Mouse (Mus musculus) stomach, postnatal 0 days (tissue): Measurements from ENCODE around the gene Mdh1. TPM values are rescaled to one million over a fixed set of nuclear protein-coding genes. Genes with fewer than 3 reads are reported as not detected.

Source experiments
- ATAC-seq: fragments of 200-750 bp; cut with Nextera tagmentation; 2 replicates; pipeline ENCODE4 v1.8.0; 2017; ENCODE audit not compliant: low FRiP score, low TSS enrichment
- DNase-seq: peaks from one replicate; pipeline ENCODE4 v3.0.0-alpha.2; 2016; ENCODE audit warnings: low spot score
- H3K27ac ChIP-seq: fragments of 300-500 bp; sonication (generic); replicated peaks from 2 replicates; pipeline ENCODE4 v1.5.1; 2014; ENCODE audit warnings: mild to moderate bottlenecking, control low read depth
- H3K27me3 ChIP-seq: fragments of 300-500 bp; sonication (generic); 2 replicates; pipeline ENCODE4 v1.6.1; 2014; ENCODE audit warnings: low read length; ENCODE audit not compliant: control insufficient read depth, insufficient read depth
- H3K36me3 ChIP-seq: fragments of 300-500 bp; sonication (generic); 2 replicates; pipeline ENCODE4 v1.6.1; 2014; ENCODE audit warnings: low read length, mixed read lengths; ENCODE audit not compliant: control insufficient read depth, insufficient read depth
- H3K4me1 ChIP-seq: fragments of 300-500 bp; sonication (generic); replicated peaks from 2 replicates; pipeline ENCODE4 v1.6.1; 2014; ENCODE audit warnings: antibody characterized with exemption; ENCODE audit not compliant: control insufficient read depth, insufficient read depth
- H3K4me2 ChIP-seq: fragments of 300-500 bp; sonication (generic); replicated peaks from 2 replicates; pipeline ENCODE4 v1.6.1; 2014; ENCODE audit warnings: low read depth, mild to moderate bottlenecking, control low read depth, moderate library complexity
- H3K4me3 ChIP-seq: fragments of 300-500 bp; sonication (generic); 2 replicates; pipeline ENCODE4 v1.5.1; 2014; ENCODE audit warnings: low read depth, low read length, control low read depth
- H3K9ac ChIP-seq: fragments of 300-500 bp; sonication (generic); 2 replicates; pipeline ENCODE4 v1.6.1; 2014; ENCODE audit warnings: mild to moderate bottlenecking, low read length, control low read depth, mixed read lengths
- H3K9me3 ChIP-seq: fragments of 300-500 bp; sonication (generic); 2 replicates; pipeline ENCODE4 v1.6.1; 2016; ENCODE audit warnings: low read length; ENCODE audit not compliant: control insufficient read depth
- CTCF ChIP-seq: IDR thresholded peaks from 2 replicates; pipeline ENCODE4 v1.5.1; 2016; ENCODE audit warnings: antibody characterized with exemption, low read depth, mild to moderate bottlenecking, moderate library complexity
- EP300 ChIP-seq: optimal IDR thresholded peaks from 2 replicates; pipeline ENCODE3; 2016; ENCODE audit warnings: antibody characterized with exemption
- WGBS: fragments of 180-500 bp; shearing (Covaris S2); extraction: QIAGEN DNeasy Blood & Tissue Kit; methylation state at CpG from one replicate; pipeline ENCODE4 v1.1.7; 2014; 5-methylcytosine and 5-hydroxymethylcytosine counted together
- polyA plus RNA-seq: library from polyadenylated mRNA; unstranded; fragments of >200 nt; fragmentation: Nextera tagmentation; extraction: Ambion mirVana; gene quantifications from 2 replicates; pipeline ENCODE4 v1.2.1, GENCODE M21; 2015

Gene Mdh1
- polyA plus RNA-seq, 1 experiment from 2014 or later: 413 TPM

DNA sequence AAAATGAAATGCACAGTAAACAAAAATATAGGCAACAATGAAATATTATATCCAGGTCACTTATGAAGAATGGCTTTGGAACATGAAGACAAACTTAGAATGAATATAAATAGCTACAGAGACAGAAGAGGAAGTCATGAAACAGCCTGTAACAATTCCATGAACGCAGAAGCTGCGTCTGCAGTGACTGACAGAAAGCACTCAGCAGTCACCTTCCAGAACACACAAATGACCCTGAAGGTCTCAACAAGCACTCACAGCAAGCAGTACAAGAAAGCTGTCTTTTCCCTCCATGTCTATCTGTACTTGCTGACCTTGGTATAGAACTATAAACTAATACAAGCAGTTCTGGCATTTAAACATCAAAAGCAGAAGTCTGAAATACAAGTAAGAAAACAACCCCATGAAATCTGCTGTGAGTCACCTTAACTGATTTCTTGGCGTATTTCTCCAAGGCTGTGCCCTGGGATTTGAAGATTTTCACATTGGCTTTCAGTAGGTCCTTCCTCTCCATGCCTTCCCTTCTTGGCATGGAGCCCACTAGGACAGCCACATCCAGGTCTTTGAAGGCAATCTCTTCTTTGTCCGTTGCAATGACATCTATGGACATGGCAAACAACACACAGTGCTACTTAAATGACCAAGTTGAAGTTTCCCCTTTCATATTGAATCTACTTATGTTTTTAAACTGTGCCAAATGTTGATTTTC lies 8.4 kb downstream of the Mdh1 start:
- Histone ChIP-seq H3K4me2 (no peak overlapping the region), H3K36me3 (peaks cover 7% of the 10 kb centered on the region; the same call in 1 of the 2 replicates), H3K27ac (no peak overlapping the region), H3K4me3 (no peak overlapping the region), H3K27me3 (no peaks in the 10 kb centered on the region), H3K9me3 (no peaks in the 10 kb centered on the region), H3K4me1 (no peaks in the 10 kb centered on the region), H3K9ac (no peak overlapping the region)
- 65% methylated on average over 4 of the region's 4 CpGs for WGBS
- TF ChIP-seq CTCF (no peak), EP300 (no peak)
- DNase-seq (no peak), ATAC-seq (no peak)

GRCm38 (mm10) chr11:21561347-21561746 lies 10.8 kb downstream of the Mdh1 start:
- H3K27ac ChIP-seq: no peak overlapping the region
- 86% methylated on average over 5 of the region's 5 CpGs for WGBS
- no peak overlapping the region for H3K9ac ChIP-seq
- DNase-seq (no peak), ATAC-seq (no peak)
- no peak overlapping the region for H3K4me3 ChIP-seq
- H3K9me3 ChIP-seq: no peaks in the 10 kb centered on the region
- peaks cover 8% of the 10 kb centered on the region; the same call in 1 of the 2 replicates for H3K36me3 ChIP-seq
- H3K4me1 ChIP-seq: no peaks in the 10 kb centered on the region
- no peaks in the 10 kb centered on the region for H3K27me3 ChIP-seq
- H3K4me2 ChIP-seq: no peak overlapping the region
- no peak for TF ChIP-seq EP300
- no peak for TF ChIP-seq CTCF

DNA sequence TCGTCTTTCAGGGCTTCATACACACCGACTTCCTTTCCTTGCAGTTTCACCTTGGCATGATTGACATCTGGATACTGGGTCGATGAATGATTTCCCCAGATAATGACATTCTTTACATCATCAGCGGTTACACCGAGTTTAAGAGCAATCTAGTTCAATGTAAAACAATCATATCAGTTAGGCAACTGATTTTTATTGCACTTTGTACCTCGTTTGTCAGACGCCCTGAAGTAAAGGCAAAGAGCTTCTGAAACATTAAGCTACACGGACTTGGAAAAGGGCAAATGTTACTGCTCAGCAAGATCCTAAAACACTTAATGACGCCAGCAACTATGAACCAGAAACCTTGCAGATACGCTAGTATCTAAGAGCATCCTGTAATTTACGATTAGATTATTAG lies 12.4 kb downstream of the Mdh1 start:
- no peak for TF ChIP-seq EP300
- no peak for TF ChIP-seq CTCF
- Histone ChIP-seq H3K4me2 (no peak overlapping the region), H3K36me3 (peaks cover 8% of the 10 kb centered on the region; the same call in 1 of the 2 replicates), H3K9me3 (no peaks in the 10 kb centered on the region), H3K9ac (no peak overlapping the region), H3K27ac (no peak overlapping the region), H3K4me1 (no peaks in the 10 kb centered on the region), H3K4me3 (no peak overlapping the region), H3K27me3 (no peaks in the 10 kb centered on the region)
- WGBS: 65% methylated on average over 11 of the region's 11 CpGs
- no peak for ATAC-seq
- DNase-seq: no peak

GRCm38 (mm10) chr11:21552049-21552448 lies 20.1 kb downstream of the Mdh1 start:
- DNase-seq (no peak), ATAC-seq (no peak)
- Histone ChIP-seq H3K4me1 (no peaks in the 10 kb centered on the region), H3K36me3 (no peaks in the 10 kb centered on the region), H3K4me3 (no peak overlapping the region), H3K27me3 (no peaks in the 10 kb centered on the region), H3K27ac (no peak overlapping the region), H3K9ac (no peak overlapping the region), H3K4me2 (no peak overlapping the region), H3K9me3 (no peaks in the 10 kb centered on the region)
- TF ChIP-seq EP300 (no peak), CTCF (no peak)
- WGBS: 61% methylated on average over 3 of the region's 3 CpGs

GRCm38 (mm10) chr11:21550222-21551173 lies 21.7 kb downstream of the Mdh1 start:
- Histone ChIP-seq H3K4me2 (no peak overlapping the region), H3K4me3 (no peak overlapping the region), H3K4me1 (no peaks in the 10 kb centered on the region), H3K9ac (no peak overlapping the region), H3K36me3 (no peaks in the 10 kb centered on the region), H3K27ac (no peak overlapping the region), H3K27me3 (no peaks in the 10 kb centered on the region), H3K9me3 (no peaks in the 10 kb centered on the region)
- no peak for DNase-seq
- TF ChIP-seq CTCF (no peak), EP300 (no peak)
- 79% methylated on average over 12 of the region's 12 CpGs for WGBS
- ATAC-seq: no peak
